Mouse (Mus musculus): ENCODE data around the gene Lin7b. TPM values are rescaled to one million over a fixed set of nuclear protein-coding genes. Genes with fewer than 3 reads are reported as not detected.

Lin7b gene
- polyA plus RNA-seq, 1 experiment from 2014 or later = 0.53 TPM

GRCm38 (mm10) chr7:45332685-45333425 lies 37.5 kb downstream of the Lin7b start:
- H3K27ac ChIP-seq (ENCODE audit: low read length) = peak overlapping the region; percentile 86
- no peaks in the 10 kb centered on the region for H3K36me3 ChIP-seq (ENCODE audit: control insufficient read depth, insufficient read depth, low read length)
- H3K9ac ChIP-seq (ENCODE audit: low read length) = peak overlapping the region; percentile 73
- peak; percentile 76 for ATAC-seq (ENCODE audit: low read depth)
- WGBS = under 1% methylated on average over 22 of the region's 22 CpGs
- peak overlapping the region; percentile 78 for H3K4me2 ChIP-seq (ENCODE audit: low read depth, low read length)
- H3K4me3 ChIP-seq (ENCODE audit: low read length) = peak overlapping the region; percentile 63
- no peaks in the 10 kb centered on the region for H3K27me3 ChIP-seq (ENCODE audit: control insufficient read depth, insufficient read depth, low read depth, low read length)
- peaks cover 20% of the 10 kb centered on the region for H3K4me1 ChIP-seq (replicated peaks; ENCODE audit: control insufficient read depth, insufficient read depth, low read length)
- H3K9me3 ChIP-seq (ENCODE audit: control insufficient read depth, low read length) = no peaks in the 10 kb centered on the region

DNA sequence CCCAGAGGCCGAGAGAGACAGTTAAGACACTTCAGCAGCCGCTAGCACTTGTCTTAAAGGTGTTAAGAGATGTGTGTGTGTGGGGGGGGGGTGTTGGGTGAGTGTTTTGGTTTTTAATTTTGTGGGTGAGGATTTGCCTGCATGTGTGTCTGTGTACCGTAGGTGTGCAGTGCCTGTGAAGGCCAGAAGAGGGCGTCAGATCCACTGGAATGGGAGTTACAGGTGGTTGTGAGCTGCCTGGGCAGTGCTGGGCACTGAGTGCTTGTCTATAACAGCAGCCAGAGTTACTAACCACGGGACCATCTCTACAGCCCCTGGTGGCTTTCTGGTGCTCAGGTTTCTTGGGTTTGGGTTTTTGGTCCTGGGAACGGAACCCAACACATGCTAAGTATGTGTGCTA lies 38.9 kb downstream of the Lin7b start:
- H3K27ac ChIP-seq (ENCODE audit: low read length) = no peak overlapping the region
- H3K4me3 ChIP-seq (ENCODE audit: low read length) = no peak overlapping the region
- H3K4me2 ChIP-seq (ENCODE audit: low read depth, low read length) = no peak overlapping the region
- H3K9me3 ChIP-seq (ENCODE audit: control insufficient read depth, low read length) = no peaks in the 10 kb centered on the region
- peaks cover 1% of the 10 kb centered on the region for H3K36me3 ChIP-seq (ENCODE audit: control insufficient read depth, insufficient read depth, low read length)
- H3K9ac ChIP-seq (ENCODE audit: low read length) = no peak overlapping the region
- H3K27me3 ChIP-seq (ENCODE audit: control insufficient read depth, insufficient read depth, low read depth, low read length) = no peaks in the 10 kb centered on the region
- peaks cover 19% of the 10 kb centered on the region for H3K4me1 ChIP-seq (replicated peaks; ENCODE audit: control insufficient read depth, insufficient read depth, low read length)
- ATAC-seq (ENCODE audit: low read depth) = no peak
- 67% methylated on average over 6 of the region's 6 CpGs for WGBS

DNA sequence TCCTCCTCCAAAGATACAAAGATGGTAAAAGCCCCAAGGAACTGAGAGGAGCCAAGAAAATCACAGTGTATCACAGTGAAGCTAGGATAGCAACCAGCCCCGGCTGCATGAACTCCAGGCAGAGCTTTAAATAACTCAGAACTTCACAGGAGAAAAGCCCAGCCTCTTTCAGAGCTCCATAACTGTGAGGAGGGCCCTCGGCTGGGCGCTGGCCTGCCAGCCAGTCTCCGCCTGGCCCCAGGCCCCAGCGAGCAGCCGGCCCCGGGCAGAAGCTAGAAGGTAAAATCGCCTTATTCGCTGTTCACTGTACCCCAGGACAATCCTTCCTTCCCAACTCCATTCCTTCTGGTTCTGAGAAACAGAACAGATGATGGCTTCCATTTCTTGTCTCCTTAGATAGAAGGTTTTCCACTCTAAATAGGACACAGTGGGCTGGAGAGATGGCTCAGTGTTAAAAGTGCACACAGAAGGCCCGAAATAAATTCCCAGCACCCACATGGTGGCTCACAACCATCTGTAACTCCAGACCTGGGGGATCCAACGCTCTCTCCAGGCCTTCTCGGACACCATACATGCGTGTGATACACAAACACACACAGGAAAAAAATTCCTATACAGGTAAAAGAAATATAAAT lies 41.4 kb downstream of the Lin7b start:
- H3K36me3 ChIP-seq (ENCODE audit: control insufficient read depth, insufficient read depth, low read length) = peaks cover 14% of the 10 kb centered on the region
- no peak overlapping the region for H3K9ac ChIP-seq (ENCODE audit: low read length)
- no peak for ATAC-seq (ENCODE audit: low read depth)
- H3K4me3 ChIP-seq (ENCODE audit: low read length) = no peak overlapping the region
- H3K4me2 ChIP-seq (ENCODE audit: low read depth, low read length) = no peak overlapping the region
- peaks cover 2% of the 10 kb centered on the region; the same call in 1 of the 2 replicates for H3K9me3 ChIP-seq (ENCODE audit: control insufficient read depth, low read length)
- H3K27me3 ChIP-seq (ENCODE audit: control insufficient read depth, insufficient read depth, low read depth, low read length) = no peaks in the 10 kb centered on the region
- H3K27ac ChIP-seq (ENCODE audit: low read length) = no peak overlapping the region
- 77% methylated on average over 13 of the region's 13 CpGs for WGBS
- H3K4me1 ChIP-seq (replicated peaks; ENCODE audit: control insufficient read depth, insufficient read depth, low read length) = peaks cover 6% of the 10 kb centered on the region

- ATAC-seq (ENCODE audit: low read depth) = no peak
These were observed 44.6 kb downstream of the Lin7b start for GRCm38 (mm10) chr7:45325800-45326199.

DNA sequence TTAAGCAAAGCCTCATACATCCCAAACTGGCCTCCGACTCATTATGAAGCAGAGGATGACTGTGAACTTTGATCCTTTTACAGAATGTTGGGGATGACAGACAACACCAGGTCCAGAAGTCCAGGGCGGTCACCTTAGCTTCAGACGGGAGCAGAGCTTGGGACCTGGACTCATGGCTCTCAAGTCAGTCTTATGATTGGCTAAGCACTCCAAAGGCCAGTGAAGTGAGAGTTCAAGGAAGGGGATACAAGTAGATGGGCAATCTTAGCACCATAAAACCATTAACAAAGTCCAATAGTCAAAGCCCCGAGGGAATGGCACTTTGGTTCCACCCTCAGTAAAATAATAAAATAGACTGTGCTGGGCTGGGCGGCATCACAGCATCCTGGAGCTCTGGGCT lies 47.3 kb downstream of the Lin7b start:
- no peaks in the 10 kb centered on the region for H3K4me1 ChIP-seq (replicated peaks; ENCODE audit: control insufficient read depth, insufficient read depth, low read length)
- H3K4me2 ChIP-seq (ENCODE audit: low read depth, low read length) = no peak overlapping the region
- H3K36me3 ChIP-seq (ENCODE audit: control insufficient read depth, insufficient read depth, low read length) = peaks cover 20% of the 10 kb centered on the region
- no peak for ATAC-seq (ENCODE audit: low read depth)
- no peak overlapping the region for H3K4me3 ChIP-seq (ENCODE audit: low read length)
- no peak overlapping the region for H3K9ac ChIP-seq (ENCODE audit: low read length)
- H3K27ac ChIP-seq (ENCODE audit: low read length) = no peak overlapping the region
- H3K27me3 ChIP-seq (ENCODE audit: control insufficient read depth, insufficient read depth, low read depth, low read length) = no peaks in the 10 kb centered on the region
- 90% methylated on average over 5 of the region's 5 CpGs for WGBS
- peaks cover 2% of the 10 kb centered on the region; the same call in 1 of the 2 replicates for H3K9me3 ChIP-seq (ENCODE audit: control insufficient read depth, low read length)

More at GRCm38 (mm10) chr7:45325800-45326199, 44.6 kb downstream of the Lin7b start:
- Histone ChIP-seq H3K27me3 (ENCODE audit: control insufficient read depth, insufficient read depth, low read depth, low read length) (no peaks in the 10 kb centered on the region), H3K4me1 (replicated peaks; ENCODE audit: control insufficient read depth, insufficient read depth, low read length) (no peaks in the 10 kb centered on the region), H3K9me3 (ENCODE audit: control insufficient read depth, low read length) (peaks cover 2% of the 10 kb centered on the region; the same call in 1 of the 2 replicates), H3K4me2 (ENCODE audit: low read depth, low read length) (no peak overlapping the region), H3K4me3 (ENCODE audit: low read length) (no peak overlapping the region), H3K27ac (ENCODE audit: low read length) (no peak overlapping the region), H3K9ac (ENCODE audit: low read length) (no peak overlapping the region), H3K36me3 (ENCODE audit: control insufficient read depth, insufficient read depth, low read length) (peaks cover 20% of the 10 kb centered on the region)

DNA sequence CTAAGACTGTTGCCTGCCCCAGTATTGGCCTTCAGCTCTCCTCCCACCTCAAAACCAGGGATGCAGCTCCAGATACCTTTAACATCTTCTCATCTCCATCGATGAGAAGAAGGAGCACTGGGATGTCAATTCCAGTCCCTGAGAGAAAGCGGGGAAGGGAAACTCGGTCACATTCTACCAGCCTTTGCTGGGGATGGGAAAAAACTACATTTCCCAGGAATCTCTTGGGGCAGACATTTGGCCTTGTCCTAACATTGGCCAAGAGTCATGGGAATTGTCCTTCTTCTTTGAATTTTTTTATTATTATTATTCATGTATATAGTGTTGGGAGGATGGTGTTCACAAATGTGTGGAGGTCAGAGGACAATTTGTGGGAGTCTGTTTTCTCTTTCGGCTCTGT lies 48.1 kb downstream of the Lin7b start:
- Histone ChIP-seq H3K27me3 (ENCODE audit: control insufficient read depth, insufficient read depth, low read depth, low read length) (no peaks in the 10 kb centered on the region), H3K9ac (ENCODE audit: low read length) (no peak overlapping the region), H3K4me1 (replicated peaks; ENCODE audit: control insufficient read depth, insufficient read depth, low read length) (no peaks in the 10 kb centered on the region), H3K9me3 (ENCODE audit: control insufficient read depth, low read length) (peaks cover 2% of the 10 kb centered on the region; the same call in 1 of the 2 replicates), H3K27ac (ENCODE audit: low read length) (no peak overlapping the region), H3K36me3 (ENCODE audit: control insufficient read depth, insufficient read depth, low read length) (peaks cover 24% of the 10 kb centered on the region), H3K4me3 (ENCODE audit: low read length) (no peak overlapping the region), H3K4me2 (ENCODE audit: low read depth, low read length) (no peak overlapping the region)
- 89% methylated on average over 4 of the region's 4 CpGs for WGBS
- no peak for ATAC-seq (ENCODE audit: low read depth)

Other genes with a start within 250 kb of the Lin7b start
- gene Rps11, start 246.1 kb downstream of the Lin7b start, polyA plus RNA-seq (2015; fragmentation: Nextera tagmentation; extraction: Ambion mirVana) = 1,430 and 1,443 TPM in 2 replicates
- gene Rpl13a, start 241.8 kb downstream of the Lin7b start, polyA plus RNA-seq (2015; fragmentation: Nextera tagmentation; extraction: Ambion mirVana) = 1,289 and 1,305 TPM in 2 replicates
- gene Gm45713, start 234.4 kb downstream of the Lin7b start, polyA plus RNA-seq (2015; fragmentation: Nextera tagmentation; extraction: Ambion mirVana) = 0.31 and 0.60 TPM in 2 replicates
- 2.4 and 3.0 TPM in 2 replicates for gene Flt3l, start 234.2 kb downstream of the Lin7b start, polyA plus RNA-seq (2015; fragmentation: Nextera tagmentation; extraction: Ambion mirVana)
- gene Pih1d1, start 216.3 kb downstream of the Lin7b start, polyA plus RNA-seq (2015; fragmentation: Nextera tagmentation; extraction: Ambion mirVana) = 99.2 and 100 TPM in 2 replicates
- gene Aldh16a1, start 216.0 kb downstream of the Lin7b start, polyA plus RNA-seq (2015; fragmentation: Nextera tagmentation; extraction: Ambion mirVana) = 55.4 and 57.4 TPM in 2 replicates
- 0.34 and 0.99 TPM in 2 replicates for gene Slc17a7, start 206.6 kb downstream of the Lin7b start, polyA plus RNA-seq (2015; fragmentation: Nextera tagmentation; extraction: Ambion mirVana)
- not detected in 2 replicates for gene Gfy, start 191.0 kb downstream of the Lin7b start, polyA plus RNA-seq (2015; fragmentation: Nextera tagmentation; extraction: Ambion mirVana)
- not detected in 2 replicates for gene Pth2, start 189.6 kb downstream of the Lin7b start, polyA plus RNA-seq (2015; fragmentation: Nextera tagmentation; extraction: Ambion mirVana)
- gene Ccdc155, start 165.7 kb downstream of the Lin7b start, polyA plus RNA-seq (2015; fragmentation: Nextera tagmentation; extraction: Ambion mirVana) = 1.3 TPM in 2 replicates
- 0.84 and 1.6 TPM in 2 replicates for gene Dkkl1, start 158.4 kb downstream of the Lin7b start, polyA plus RNA-seq (2015; fragmentation: Nextera tagmentation; extraction: Ambion mirVana)
- gene Tead2, start 154.8 kb downstream of the Lin7b start, polyA plus RNA-seq (2015; fragmentation: Nextera tagmentation; extraction: Ambion mirVana) = 134 and 148 TPM in 2 replicates
- gene Cd37, start 131.5 kb downstream of the Lin7b start, polyA plus RNA-seq (2015; fragmentation: Nextera tagmentation; extraction: Ambion mirVana) = 3.0 and 4.6 TPM in 2 replicates
- 0.23 TPM in 1 of 2 replicates, not detected in the other for gene Slc6a16, start 129.5 kb downstream of the Lin7b start, polyA plus RNA-seq (2015; fragmentation: Nextera tagmentation; extraction: Ambion mirVana)
- gene Slc6a21, start 93.1 kb downstream of the Lin7b start, polyA plus RNA-seq (2015; fragmentation: Nextera tagmentation; extraction: Ambion mirVana) = not detected in 2 replicates
- 19.6 and 25.0 TPM in 2 replicates for gene Trpm4, start 36.8 kb downstream of the Lin7b start, polyA plus RNA-seq (2015; fragmentation: Nextera tagmentation; extraction: Ambion mirVana)
- gene Hrc, start 35.3 kb downstream of the Lin7b start, polyA plus RNA-seq (2015; fragmentation: Nextera tagmentation; extraction: Ambion mirVana) = 1.8 and 2.0 TPM in 2 replicates
- 2.2 and 2.5 TPM in 2 replicates for gene Ppfia3, start 3.6 kb downstream of the Lin7b start, polyA plus RNA-seq (2015; fragmentation: Nextera tagmentation; extraction: Ambion mirVana)
- 181 and 191 TPM in 2 replicates for gene Snrnp70, start 25.2 kb upstream of the Lin7b start, polyA plus RNA-seq (2015; fragmentation: Nextera tagmentation; extraction: Ambion mirVana)
- not detected in 2 replicates for gene Kcna7, start 35.1 kb upstream of the Lin7b start, polyA plus RNA-seq (2015; fragmentation: Nextera tagmentation; extraction: Ambion mirVana)
- gene Ntf5, start 43.1 kb upstream of the Lin7b start, polyA plus RNA-seq (2015; fragmentation: Nextera tagmentation; extraction: Ambion mirVana) = 3.2 and 3.5 TPM in 2 replicates
- 2.3 and 3.3 TPM in 2 replicates for gene Lhb, start 50.2 kb upstream of the Lin7b start, polyA plus RNA-seq (2015; fragmentation: Nextera tagmentation; extraction: Ambion mirVana)
- 53.8 and 54.1 TPM in 2 replicates for gene Gys1, start 64.3 kb upstream of the Lin7b start, polyA plus RNA-seq (2015; fragmentation: Nextera tagmentation; extraction: Ambion mirVana)
- gene Ruvbl2, start 67.5 kb upstream of the Lin7b start, polyA plus RNA-seq (2015; fragmentation: Nextera tagmentation; extraction: Ambion mirVana) = 159 and 160 TPM in 2 replicates
- gene Ftl1, start 89.3 kb upstream of the Lin7b start, polyA plus RNA-seq (2015; fragmentation: Nextera tagmentation; extraction: Ambion mirVana) = 4,912 and 5,024 TPM in 2 replicates
- 135 and 136 TPM in 2 replicates for gene Bax, start 96.3 kb upstream of the Lin7b start, polyA plus RNA-seq (2015; fragmentation: Nextera tagmentation; extraction: Ambion mirVana)
- 0.39 and 0.57 TPM in 2 replicates for gene Tulp2, start 111.3 kb upstream of the Lin7b start, polyA plus RNA-seq (2015; fragmentation: Nextera tagmentation; extraction: Ambion mirVana)
- gene Gm45808, start 116.2 kb upstream of the Lin7b start, polyA plus RNA-seq (2015; fragmentation: Nextera tagmentation; extraction: Ambion mirVana) = not detected in 2 replicates
- gene Dhdh, start 118.2 kb upstream of the Lin7b start, polyA plus RNA-seq (2015; fragmentation: Nextera tagmentation; extraction: Ambion mirVana) = 3.6 and 3.7 TPM in 2 replicates
- 254 and 266 TPM in 2 replicates for gene Nucb1, start 139.8 kb upstream of the Lin7b start, polyA plus RNA-seq (2015; fragmentation: Nextera tagmentation; extraction: Ambion mirVana)
- gene Ppp1r15a, start 155.7 kb upstream of the Lin7b start, polyA plus RNA-seq (2015; fragmentation: Nextera tagmentation; extraction: Ambion mirVana) = 22.4 and 29.0 TPM in 2 replicates
- gene Plekha4, start 155.7 kb upstream of the Lin7b start, polyA plus RNA-seq (2015; fragmentation: Nextera tagmentation; extraction: Ambion mirVana) = 2.3 and 3.4 TPM in 2 replicates
- 0.72 and 0.84 TPM in 2 replicates for gene Hsd17b14, start 184.3 kb upstream of the Lin7b start, polyA plus RNA-seq (2015; fragmentation: Nextera tagmentation; extraction: Ambion mirVana)
- 59.5 and 60.0 TPM in 2 replicates for gene Bcat2, start 199.6 kb upstream of the Lin7b start, polyA plus RNA-seq (2015; fragmentation: Nextera tagmentation; extraction: Ambion mirVana)
- 0.16 and 0.91 TPM in 2 replicates for gene Fgf21, start 244.9 kb upstream of the Lin7b start, polyA plus RNA-seq (2015; fragmentation: Nextera tagmentation; extraction: Ambion mirVana)
- gene Fut1, start 246.7 kb upstream of the Lin7b start, polyA plus RNA-seq (2015; fragmentation: Nextera tagmentation; extraction: Ambion mirVana) = 0.26 and 0.70 TPM in 2 replicates

Measured in lung, embryonic 16.5 days (tissue).